In the genomic region with DNA sequence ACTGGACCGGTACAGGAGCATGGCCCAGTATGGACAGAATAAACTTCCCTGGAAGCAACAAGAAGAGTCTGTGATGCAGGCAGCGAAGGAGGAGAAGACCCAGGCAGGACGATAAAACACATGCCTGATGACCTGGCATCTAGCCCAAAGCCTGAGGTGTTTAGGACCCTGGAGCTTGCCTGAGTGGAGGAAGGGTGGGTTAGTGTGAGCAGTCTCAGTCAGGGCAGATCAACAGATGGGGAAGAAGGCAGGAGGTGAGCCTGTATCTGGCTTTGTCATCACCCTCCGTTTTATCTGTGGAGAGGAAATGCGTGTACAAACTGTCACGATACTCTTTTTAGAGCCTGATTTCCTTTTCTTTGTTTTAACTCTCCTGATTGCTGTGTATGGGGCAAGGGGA, we compare ENCODE assay signal across 15 mouse cellular contexts.
DNase-seq lines count a peak whose midpoint lies in the region; ATAC-seq and TF ChIP-seq lines count a peak whose summit lies in the region.
"Had no signal": no experiment of that assay in that cellular context is flagged by ENCODE, and none has a peak within 500 bp of the region (broad histone marks: within the 10 kb centered on the region; RNA-seq: fewer than 3 reads in every experiment).

No protein-coding gene starts in this region.

- H3K4me1 ChIP-seq in lung, postnatal 0 days (ENCODE audit: insufficient read depth, low read depth, low read length) = no peaks in the 10 kb centered on the region; the same call in 1 of the 2 replicates
- H3K4me1 ChIP-seq in lung, adult 2 months (ENCODE audit: control insufficient read depth, insufficient read depth, low read length) = no peaks in the 10 kb centered on the region; the same call in 1 of the 2 replicates
- H3K4me1 ChIP-seq: limb, embryonic 12.5 days had no signal

- intact Hi-C loops in heart, postnatal 10 days (cut with DNase I) = loop anchor here (5.0 to 10.0 kb wide), 2 partner anchors 74 to 217 kb away; no protein-coding TSS in a partner anchor

- peak; percentile 64 to 65 for DNase-seq in cerebellum, postnatal 10 days
- no peak for DNase-seq in cerebellum, adult 9-10 months
- DNase-seq in lung, postnatal 0 days (ENCODE audit: low spot score) = no peak
- no peak for DNase-seq in lung, adult 2 months
- peak; percentile 51 to 62 for DNase-seq in heart, postnatal 10 days
- DNase-seq in thymus, postnatal 25 days = peak; percentile 60
- no peak for DNase-seq in layer of hippocampus, adult 9-10 months (ENCODE audit: low spot score)
- DNase-seq in kidney, adult 9 months = no peak
- DNase-seq: adrenal gland, postnatal 36 days; cerebellum, adult 9-11 months; right cerebral cortex, postnatal 14 days had no signal

- no peaks in the 10 kb centered on the region for H3K9me3 ChIP-seq in lung, postnatal 0 days (ENCODE audit: low read length)
- H3K9me3 ChIP-seq: limb, embryonic 12.5 days had no signal

- TF ChIP-seq POLR2A in lung, adult 2 months (IDR thresholded peaks at IDR 0.05; ENCODE audit: borderline replicate concordance, extremely low read depth, low read depth, low read length) = no peak

- H3K36me3 ChIP-seq in lung, postnatal 0 days (ENCODE audit: insufficient read depth, low read length) = no peaks in the 10 kb centered on the region
- H3K36me3 ChIP-seq: limb, embryonic 12.5 days had no signal

- no peaks in the 10 kb centered on the region for H3K27me3 ChIP-seq in lung, postnatal 0 days (replicated peaks; ENCODE audit: insufficient read depth, low read length)
- H3K27me3 ChIP-seq: limb, embryonic 12.5 days had no signal

- no peak overlapping the region for H3K4me3 ChIP-seq in lung, postnatal 0 days (ENCODE audit: low read depth, low read length)
- no peak overlapping the region for H3K4me3 ChIP-seq in lung, adult 2 months (replicated peaks; ENCODE audit: extremely low read depth, low read depth, low read length)
- H3K4me3 ChIP-seq: limb, embryonic 12.5 days had no signal

- WGBS in lung, postnatal 0 days = 47% methylated on average over 6 of the region's 6 CpGs
- 36% methylated on average over 6 of the region's 6 CpGs for WGBS in lung, adult 2 months

- no peak overlapping the region for H3K9ac ChIP-seq in lung, postnatal 0 days (replicated peaks; ENCODE audit: low read depth)
- H3K9ac ChIP-seq: limb, embryonic 12.5 days had no signal

- H3K27ac ChIP-seq in lung, postnatal 0 days (ENCODE audit: low read length) = no peak overlapping the region
- H3K27ac ChIP-seq: limb, embryonic 12.5 days; macrophage; stomach, postnatal 0 days had no signal

- TF ChIP-seq EP300 in lung, postnatal 0 days (IDR thresholded peaks at IDR 0.05) = 0 out of 2 replicates have a peak, but pooled peaks have one; percentile 21

- no peak for TF ChIP-seq CTCF in lung, postnatal 0 days (IDR thresholded peaks at IDR 0.05)
- TF ChIP-seq CTCF in lung, adult 2 months (IDR thresholded peaks at IDR 0.05; ENCODE audit: insufficient read depth, low read length) = no peak

- ATAC-seq in lung, postnatal 0 days = peak; percentile 44; the same call in 1 of the 2 replicates
- ATAC-seq: hindbrain, embryonic 16.5 days had no signal

- H3K4me2 ChIP-seq in lung, postnatal 0 days (replicated peaks; ENCODE audit: low read depth, low read length) = no peak overlapping the region
- H3K4me2 ChIP-seq: limb, embryonic 12.5 days had no signal

Comparison
In these comparisons a context has a peak if more than half of its experiments do, and no peak if none do; other contexts are left out.
1. DNase-seq: peak in cerebellum, postnatal 10 days (2 of 2), heart, postnatal 10 days (2 of 2) and thymus, postnatal 25 days (single experiment); none in cerebellum, adult 9-10 months (single experiment), lung, postnatal 0 days (single experiment), lung, adult 2 months (single experiment), layer of hippocampus, adult 9-10 months (single experiment) and kidney, adult 9 months (single experiment).